ENCODE assay signal across 9 mouse cellular contexts in the genomic region with DNA sequence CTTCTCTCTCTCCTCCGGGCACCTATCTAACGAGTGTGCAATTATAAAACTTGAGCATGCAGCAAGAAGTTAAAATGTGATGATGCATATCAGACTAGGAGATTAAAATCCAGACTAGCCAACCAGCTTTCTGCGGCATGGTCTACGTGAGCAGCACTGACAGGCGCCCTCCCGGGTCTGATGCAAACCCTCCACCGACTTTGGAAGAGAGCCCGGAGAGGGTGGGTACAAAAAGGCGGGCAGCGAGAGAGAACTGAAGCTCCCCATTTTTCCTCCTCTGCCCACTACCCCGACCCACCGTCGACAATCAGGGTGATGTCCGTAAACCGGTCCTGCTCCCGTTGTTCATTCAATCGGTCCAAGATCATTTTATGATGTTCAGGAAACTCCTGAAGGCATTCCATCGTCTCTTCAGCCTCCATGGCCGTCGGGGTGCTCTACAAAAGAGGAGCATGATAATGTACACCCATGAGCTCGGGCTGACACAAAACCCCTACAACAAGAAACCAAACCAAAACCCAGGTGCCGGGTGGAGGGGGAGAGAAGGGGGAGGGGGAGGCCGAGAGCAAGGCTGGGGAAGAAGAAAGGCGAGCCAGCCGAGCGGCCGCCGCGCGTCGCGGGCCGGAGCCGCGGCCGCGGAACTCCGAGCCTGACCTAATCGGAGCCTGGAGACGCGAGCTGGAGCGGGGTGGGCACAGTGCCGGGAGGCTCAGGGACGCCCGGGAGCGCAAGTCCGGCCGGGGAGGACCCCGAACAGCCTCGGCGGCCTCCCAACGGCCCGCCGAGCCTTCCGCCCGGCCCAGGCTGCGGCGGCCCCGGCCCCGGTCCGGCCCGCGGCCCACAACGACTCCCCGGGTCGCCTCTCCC. TPM values are rescaled to one million over a fixed set of nuclear protein-coding genes. Genes with fewer than 3 reads are reported as not detected.
DNase-seq lines count a peak whose midpoint lies in the region; ATAC-seq and TF ChIP-seq lines count a peak whose summit lies in the region.
"Had no signal": no experiment of that assay in that cellular context is flagged by ENCODE, and none has a peak within 500 bp of the region (broad histone marks: within the 10 kb centered on the region; RNA-seq: fewer than 3 reads in every experiment).

No protein-coding gene starts in this region.

- peak; percentile 70 for ATAC-seq in heart, embryonic 14.5 days (ENCODE audit: insufficient number of reproducible peaks, insufficient read depth, low FRiP score, low read depth)
- peak; percentile 60 for ATAC-seq in liver, embryonic 13.5 days (ENCODE audit: low read depth)
- peak; percentile 74 for ATAC-seq in neural tube, embryonic 13.5 days (ENCODE audit: low read depth)

- in situ Hi-C loops in CH12.LX (cut with MboI; ENCODE audit: low pct_ligation_motif_present, low pct_unique_long_range_greater_than_20kb, low sequenced_read_pairs): no loop called here

- TF ChIP-seq EP300 in CH12.LX (IDR thresholded peaks at IDR 0.05; ENCODE audit: low read length): no peak

- peaks cover 3 to 27% of the 10 kb centered on the region in 2 experiments; a peak in 3 of 4 replicates for H3K4me1 ChIP-seq in CH12.LX (ENCODE audit: control insufficient read depth in 1 of 2, insufficient read depth in 2 of 2)
- peaks cover 25% of the 10 kb centered on the region for H3K4me1 ChIP-seq in forebrain, embryonic 10.5 days
- H3K4me1 ChIP-seq in heart, embryonic 14.5 days (ENCODE audit: control insufficient read depth in 2 of 2, insufficient read depth in 2 of 2, low read length in 2 of 2): peaks cover 6 to 15% of the 10 kb centered on the region in 2 experiments
- H3K4me1 ChIP-seq in liver, embryonic 13.5 days (replicated peaks): peaks cover 32% of the 10 kb centered on the region
- peaks cover 30% of the 10 kb centered on the region for H3K4me1 ChIP-seq in neural tube, embryonic 13.5 days (replicated peaks)
- H3K4me1 ChIP-seq in testis, adult 2 months (ENCODE audit: control insufficient read depth, insufficient read depth, low read length): peaks cover 7% of the 10 kb centered on the region

- no peak for TF ChIP-seq RAD21 in CH12.LX (IDR thresholded peaks at IDR 0.05; ENCODE audit: low read depth, low read length)

- no peak for TF ChIP-seq CTCF in CH12.LX (conservative IDR thresholded peaks at IDR 0.05 in 1 of 2, IDR thresholded peaks at IDR 0.05 in 1 of 2; ENCODE audit: low read depth in 2 of 2, low read length in 2 of 2)
- TF ChIP-seq CTCF in testis, adult 2 months (IDR thresholded peaks at IDR 0.05; ENCODE audit: control insufficient read depth, insufficient read depth, insufficient replicate concordance, low read depth, low read length): no peak

- H3K4me2 ChIP-seq in CH12.LX (ENCODE audit: insufficient read depth, low read depth, poor library complexity, severe bottlenecking): peak overlapping the region; percentile 90
- peak overlapping the region; percentile 68 for H3K4me2 ChIP-seq in heart, embryonic 14.5 days (ENCODE audit: low read length)
- peak overlapping the region; percentile 98 for H3K4me2 ChIP-seq in liver, embryonic 13.5 days
- H3K4me2 ChIP-seq in neural tube, embryonic 13.5 days: peak overlapping the region; percentile 70

- H3K36me3 ChIP-seq in CH12.LX (replicated peaks in 1 of 2; ENCODE audit: control insufficient read depth in 1 of 2, insufficient read depth in 1 of 2, low read length in 1 of 2): peaks cover 8 to 28% of the 10 kb centered on the region in 2 experiments
- H3K36me3 ChIP-seq in forebrain, embryonic 10.5 days (replicated peaks): peaks cover 44% of the 10 kb centered on the region
- peaks cover 38% of the 10 kb centered on the region for H3K36me3 ChIP-seq in heart, embryonic 14.5 days (ENCODE audit: control insufficient read depth, insufficient read depth, low read length)
- peaks cover 34% of the 10 kb centered on the region for H3K36me3 ChIP-seq in liver, embryonic 13.5 days
- peaks cover 33% of the 10 kb centered on the region for H3K36me3 ChIP-seq in neural tube, embryonic 13.5 days
- no peaks in the 10 kb centered on the region for H3K36me3 ChIP-seq in testis, adult 2 months (ENCODE audit: control insufficient read depth, insufficient read depth, low read length)

- H3K9me3 ChIP-seq in CH12.LX (replicated peaks; ENCODE audit: low read length): no peaks in the 10 kb centered on the region
- H3K9me3 ChIP-seq in forebrain, embryonic 10.5 days: no peaks in the 10 kb centered on the region
- no peaks in the 10 kb centered on the region for H3K9me3 ChIP-seq in heart, embryonic 14.5 days (ENCODE audit: control insufficient read depth, low read length)
- no peaks in the 10 kb centered on the region for H3K9me3 ChIP-seq in liver, embryonic 13.5 days (replicated peaks)
- H3K9me3 ChIP-seq in neural tube, embryonic 13.5 days: no peaks in the 10 kb centered on the region

- TF ChIP-seq POLR2A in CH12.LX (IDR thresholded peaks at IDR 0.05; ENCODE audit: low read depth, low read length): no peak
- peak; percentile 13; the same call in 1 of the 2 replicates for TF ChIP-seq POLR2A in testis, adult 2 months (IDR thresholded peaks at IDR 0.05; ENCODE audit: control insufficient read depth, low read depth, low read length)

- 2% methylated on average over 56 of the region's 66 CpGs for WGBS in forebrain, embryonic 10.5 days
- under 1% methylated on average over 59 of the region's 66 CpGs for WGBS in heart, embryonic 14.5 days
- WGBS in liver, embryonic 13.5 days (ENCODE audit: insufficient replicate concordance): under 1% methylated on average over 54 of the region's 66 CpGs
- 1% methylated on average over 42 of the region's 66 CpGs for WGBS in neural tube, embryonic 13.5 days

- H3K79me2 ChIP-seq in CH12.LX (replicated peaks; ENCODE audit: control insufficient read depth, extremely low read depth, insufficient read depth, poor library complexity, severe bottlenecking): peaks cover 24% of the 10 kb centered on the region

- H3K27ac ChIP-seq in CH12.LX (ENCODE audit: insufficient read depth, low read depth): peak overlapping the region; percentile 73
- peak overlapping the region; percentile 98 for H3K27ac ChIP-seq in forebrain, embryonic 10.5 days
- peak overlapping the region; percentile 97 to 98 for H3K27ac ChIP-seq in heart, embryonic 14.5 days (replicated peaks in 1 of 2; ENCODE audit: control insufficient read depth in 1 of 2, insufficient read depth in 1 of 2, low read depth in 2 of 2, low read length in 2 of 2)
- peak overlapping the region; percentile 89 for H3K27ac ChIP-seq in liver, embryonic 13.5 days
- peak overlapping the region; percentile 98 for H3K27ac ChIP-seq in neural tube, embryonic 13.5 days (replicated peaks)
- peak overlapping the region; percentile 96 for H3K27ac ChIP-seq in testis, adult 2 months (ENCODE audit: control insufficient read depth, insufficient read depth, low read depth, low read length)

- peak overlapping the region; percentile 98 for H3K9ac ChIP-seq in CH12.LX (ENCODE audit: insufficient read depth, low read depth)
- H3K9ac ChIP-seq in heart, embryonic 14.5 days (ENCODE audit: low read length): peak overlapping the region; percentile 98
- peak overlapping the region; percentile 96 for H3K9ac ChIP-seq in liver, embryonic 13.5 days
- peak overlapping the region; percentile 94 for H3K9ac ChIP-seq in neural tube, embryonic 13.5 days

- H3K4me3 ChIP-seq in CH12.LX (replicated peaks in 1 of 3; ENCODE audit: low read depth in 2 of 3, low read length in 2 of 3, poor library complexity in 1 of 3): peak overlapping the region; percentile 74 to 91 (median 79)
- H3K4me3 ChIP-seq in forebrain, embryonic 10.5 days: peak overlapping the region; percentile 88
- H3K4me3 ChIP-seq in heart, embryonic 14.5 days (ENCODE audit: control insufficient read depth in 1 of 2, insufficient read depth in 1 of 2, low read depth in 1 of 2, low read length in 2 of 2): peak overlapping the region; percentile 86 to 100
- H3K4me3 ChIP-seq in liver, embryonic 13.5 days (replicated peaks): peak overlapping the region; percentile 96
- H3K4me3 ChIP-seq in neural tube, embryonic 13.5 days: peak overlapping the region; percentile 88
- H3K4me3 ChIP-seq in testis, adult 2 months (ENCODE audit: control insufficient read depth, low read depth, low read length): peak overlapping the region; percentile 97

- no peaks in the 10 kb centered on the region for H3K27me3 ChIP-seq in CH12.LX (replicated peaks)
- H3K27me3 ChIP-seq in forebrain, embryonic 10.5 days (ENCODE audit: poor library complexity, severe bottlenecking): no peaks in the 10 kb centered on the region
- H3K27me3 ChIP-seq in heart, embryonic 14.5 days (ENCODE audit: control insufficient read depth, insufficient read depth, low read length): no peaks in the 10 kb centered on the region
- H3K27me3 ChIP-seq in liver, embryonic 13.5 days: no peaks in the 10 kb centered on the region
- no peaks in the 10 kb centered on the region for H3K27me3 ChIP-seq in neural tube, embryonic 13.5 days
- H3K27me3 ChIP-seq in testis, adult 2 months (ENCODE audit: control insufficient read depth, insufficient read depth, low read length): no peaks in the 10 kb centered on the region

- DNase-seq in CH12.LX (ENCODE audit: extremely low read depth): peak; percentile 48
- DNase-seq in c-Kit-negative CD71-positive TER-119-positive erythroid progenitor cells, embryonic 14.5 days (ENCODE audit: low read depth, low spot score): peak; percentile 27
- DNase-seq in forebrain, embryonic 10.5 days (ENCODE audit: extremely low spot score, low spot score): no peak
- DNase-seq in kidney, postnatal 14 days: peak; percentile 61
- peak; percentile 38 for DNase-seq in liver, embryonic 13.5 days

- dilution Hi-C loops in CH12.LX (cut with MboI; ENCODE audit: extremely low pct_ligation_motif_present, extremely low pct_unique_long_range_greater_than_20kb, low sequenced_read_pairs): no loop called here

RNA-seq across cellular contexts. Expression of a gene that starts 0.6 kb away (rescaled TPM):
- total RNA-seq in CH12.LX (2012; rRNA removed): 31.3 and 35.9 TPM in 2 replicates
- 61.4 and 70.6 TPM in 2 replicates for total RNA-seq in CH12.LX (2014; rRNA removed)
- 42.6 and 49.3 TPM in 2 replicates for polyA plus RNA-seq in CH12.LX (2012; ENCODE audit: insufficient read length, low read depth)
- 42.7 and 44.4 TPM in 2 replicates for polyA plus RNA-seq in forebrain, embryonic 10.5 days (2016; fragmentation: Nextera tagmentation; extraction: Ambion mirVana)
- polyA plus RNA-seq in heart, embryonic 14.5 days (2014; fragmentation: Nextera tagmentation; extraction: Ambion mirVana): 23.5 and 28.3 TPM in 2 replicates
- 17.3 and 19.8 TPM in 2 replicates for polyA plus RNA-seq in liver, embryonic 13.5 days (2015; fragmentation: Nextera tagmentation; extraction: Ambion mirVana)
- polyA plus RNA-seq in neural tube, embryonic 13.5 days (2015; fragmentation: Nextera tagmentation; extraction: Ambion mirVana): 36.6 and 37.2 TPM in 2 replicates
- polyA plus RNA-seq in testis, adult 2 months (2012; rRNA removed): 8.0 and 11.4 TPM in 2 replicates

RNA-seq across cellular contexts. Expression of a gene that starts 34.4 kb away (rescaled TPM):
- total RNA-seq in CH12.LX (2012; rRNA removed) (0.04 TPM in 2 replicates), CH12.LX (2014; rRNA removed) (0.09 and 0.14 TPM in 2 replicates)
- 0.16 and 0.22 TPM in 2 replicates for polyA plus RNA-seq in CH12.LX (2012; ENCODE audit: insufficient read length, low read depth)
- polyA plus RNA-seq in forebrain, embryonic 10.5 days (2016; fragmentation: Nextera tagmentation; extraction: Ambion mirVana): 3.3 and 3.5 TPM in 2 replicates
- polyA plus RNA-seq in heart, embryonic 14.5 days (2014; fragmentation: Nextera tagmentation; extraction: Ambion mirVana): 0.53 and 0.74 TPM in 2 replicates
- polyA plus RNA-seq in liver, embryonic 13.5 days (2015; fragmentation: Nextera tagmentation; extraction: Ambion mirVana): 0.06 and 0.08 TPM in 2 replicates
- 3.6 and 3.8 TPM in 2 replicates for polyA plus RNA-seq in neural tube, embryonic 13.5 days (2015; fragmentation: Nextera tagmentation; extraction: Ambion mirVana)
- polyA plus RNA-seq in testis, adult 2 months (2012; rRNA removed): 1.8 and 2.2 TPM in 2 replicates

RNA-seq across cellular contexts. Expression of a gene that starts 39.9 kb away (rescaled TPM):
- total RNA-seq in CH12.LX (2012; rRNA removed) (not detected in 2 replicates), CH12.LX (2014; rRNA removed) (not detected in 2 replicates)
- not detected in 2 replicates for polyA plus RNA-seq in CH12.LX (2012; ENCODE audit: insufficient read length, low read depth)
- polyA plus RNA-seq in forebrain, embryonic 10.5 days (2016; fragmentation: Nextera tagmentation; extraction: Ambion mirVana): not detected in 2 replicates
- polyA plus RNA-seq in heart, embryonic 14.5 days (2014; fragmentation: Nextera tagmentation; extraction: Ambion mirVana): not detected in 2 replicates
- polyA plus RNA-seq in liver, embryonic 13.5 days (2015; fragmentation: Nextera tagmentation; extraction: Ambion mirVana): not detected in 2 replicates
- 0.38 TPM in 1 of 2 replicates, not detected in the other for polyA plus RNA-seq in neural tube, embryonic 13.5 days (2015; fragmentation: Nextera tagmentation; extraction: Ambion mirVana)
- polyA plus RNA-seq in testis, adult 2 months (2012; rRNA removed): 0.28 TPM in 1 of 2 replicates, not detected in the other
- total RNA-seq: heart, postnatal 36 days had no signal

RNA-seq across cellular contexts. Expression of a gene that starts 45.7 kb away (rescaled TPM):
- total RNA-seq in CH12.LX (2012; rRNA removed): not detected in 2 replicates
- not detected in 2 replicates for total RNA-seq in CH12.LX (2014; rRNA removed)
- polyA plus RNA-seq in CH12.LX (2012; ENCODE audit: insufficient read length, low read depth): not detected in 2 replicates
- not detected in 2 replicates for polyA plus RNA-seq in forebrain, embryonic 10.5 days (2016; fragmentation: Nextera tagmentation; extraction: Ambion mirVana)
- not detected in 2 replicates for polyA plus RNA-seq in heart, embryonic 14.5 days (2014; fragmentation: Nextera tagmentation; extraction: Ambion mirVana)
- not detected in 2 replicates for polyA plus RNA-seq in liver, embryonic 13.5 days (2015; fragmentation: Nextera tagmentation; extraction: Ambion mirVana)
- polyA plus RNA-seq in neural tube, embryonic 13.5 days (2015; fragmentation: Nextera tagmentation; extraction: Ambion mirVana): not detected in 2 replicates
- not detected in 2 replicates for polyA plus RNA-seq in testis, adult 2 months (2012; rRNA removed)
- total RNA-seq: heart, postnatal 36 days had no signal
